Mouse (Mus musculus) heart, adult 2 months (tissue): ENCODE results near the gene Stam2. TPM values are rescaled to one million over a fixed set of nuclear protein-coding genes. Genes with fewer than 3 reads are reported as not detected.

Experiments used
- DNase-seq, 2 experiments: peaks; one replicate each; pipeline ENCODE4 v3.0.0; 2021
- H3K27ac ChIP-seq: fragments of 200-600 bp; 2 replicates; pipeline ENCODE4 v1.8.1; 2022
- H3K27me3 ChIP-seq: fragments of 200-500 bp; 2 replicates; pipeline ENCODE4 v1.6.1; 2012; ENCODE audit warnings: mild to moderate bottlenecking, low read length, inconsistent platforms, mixed read lengths; ENCODE audit not compliant: control insufficient read depth, insufficient read depth
- H3K36me3 ChIP-seq: fragments of 200-500 bp; 2 replicates; pipeline ENCODE4 v1.6.1; 2012; ENCODE audit warnings: low read length, inconsistent platforms; ENCODE audit not compliant: control insufficient read depth, insufficient read depth
- H3K4me1 ChIP-seq: fragments of 200-500 bp; 2 replicates; pipeline ENCODE4 v1.6.1; 2011; ENCODE audit warnings: low read length; ENCODE audit not compliant: control insufficient read depth, insufficient read depth
- H3K4me3 ChIP-seq: fragments of 200-600 bp; 2 replicates; pipeline ENCODE4 v1.8.1; 2022
- H3K79me2 ChIP-seq: fragments of 200-500 bp; replicated peaks from 2 replicates; pipeline ENCODE4 v1.6.1; 2012; ENCODE audit warnings: mild to moderate bottlenecking, inconsistent platforms, low read length, moderate library complexity, mixed read lengths; ENCODE audit not compliant: control insufficient read depth, insufficient read depth
- H3K9ac ChIP-seq: fragments of 200-500 bp; 2 replicates; pipeline ENCODE4 v1.6.1; 2012; ENCODE audit warnings: low read depth, mild to moderate bottlenecking, control low read depth, inconsistent platforms, low read length, mixed read lengths
- CTCF ChIP-seq: fragments of 200-600 bp; IDR thresholded peaks from 2 replicates; pipeline ENCODE4 v1.8.1; 2022; ENCODE audit warnings: antibody characterized with exemption, mild to moderate bottlenecking, moderate library complexity
- EP300 ChIP-seq: fragments of 200-500 bp; IDR thresholded peaks from 2 replicates; pipeline ENCODE4 v1.6.1; 2011; ENCODE audit warnings: low read depth, low read length, control low read depth; ENCODE audit not compliant: insufficient read depth
- POLR2A ChIP-seq: fragments of 200-500 bp; IDR thresholded peaks from 2 replicates; pipeline ENCODE4 v1.6.1; 2011; ENCODE audit warnings: mild to moderate bottlenecking, low read depth, low read length, control low read depth; ENCODE audit not compliant: insufficient read depth
- WGBS: fragments of 180-500 bp; shearing (Covaris S2); methylation state at CpG from one replicate; pipeline ENCODE4 v1.1.7; 2018; 5-methylcytosine and 5-hydroxymethylcytosine counted together
- intact Hi-C: fragments of 180-260 bp; cut with DNase I; formaldehyde crosslinking; loops from one replicate; pipeline ENCODE4 v1.15.1; 2025
- polyA plus RNA-seq: library from polyadenylated mRNA; depleted of rRNA; stranded (reverse); fragments of >200 nt; gene quantifications from 2 replicates; pipeline ENCODE4 v1.2.3, GENCODE M21; 2012; rRNA removed
- total RNA-seq, 2 experiments: library from RNA; stranded (reverse); gene quantifications; 2 replicates each; pipeline ENCODE4 v1.2.3; 2021

Gene Stam2
- total and polyA plus RNA-seq, 3 experiments: 5.9 to 17.1 (median 16.4) TPM

DNA sequence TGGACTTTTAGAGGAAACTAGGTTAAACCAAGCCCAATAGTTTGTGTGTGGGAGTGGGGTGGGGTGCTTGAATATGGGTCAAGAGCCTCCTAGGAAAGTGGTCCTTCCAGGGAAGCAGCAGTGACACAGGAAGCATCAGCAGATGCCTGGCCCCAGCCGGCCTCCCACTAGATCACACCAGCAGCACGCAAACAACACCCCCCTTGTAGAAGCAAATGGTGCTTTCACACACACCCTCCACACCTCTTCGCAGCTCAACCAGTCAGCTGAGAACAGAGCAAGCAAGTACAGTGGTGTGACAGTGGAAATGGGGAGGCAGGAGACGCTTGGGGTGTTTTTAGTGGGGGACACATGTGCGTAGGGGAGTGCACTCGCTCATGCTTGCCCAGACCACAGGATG lies 98.4 kb downstream of the Stam2 start:
- intact Hi-C loops: no loop called here
- Histone ChIP-seq H3K4me3 (no peak overlapping the region), H3K9ac (no peak overlapping the region), H3K79me2 (no peaks in the 10 kb centered on the region), H3K27ac (no peak overlapping the region), H3K36me3 (peaks cover 2% of the 10 kb centered on the region; the same call in 1 of the 2 replicates), H3K27me3 (no peaks in the 10 kb centered on the region), H3K4me1 (peaks cover 2% of the 10 kb centered on the region; the same call in 1 of the 2 replicates)
- no peak for DNase-seq
- WGBS: 66% methylated on average over 6 of the region's 6 CpGs
- TF ChIP-seq EP300: no peak
- TF ChIP-seq CTCF: no peak
- no peak for TF ChIP-seq POLR2A

Other genes with a start within 250 kb of the Stam2 start
- under 1 TPM; 0.29 to 0.61 TPM for gene Cacnb4, start 65.5 kb downstream of the Stam2 start, total RNA-seq
- 0.16 and 0.35 TPM in 2 replicates for gene Cacnb4, start 65.5 kb downstream of the Stam2 start, polyA plus RNA-seq
- 1 to 10 TPM; 4.5 to 6.3 TPM for gene Fmnl2, start 115.6 kb upstream of the Stam2 start, total RNA-seq
- 1.2 and 2.9 TPM in 2 replicates for gene Fmnl2, start 115.6 kb upstream of the Stam2 start, polyA plus RNA-seq